Comparison of ENCODE assay signal across 10 mouse cellular contexts in the genomic region with DNA sequence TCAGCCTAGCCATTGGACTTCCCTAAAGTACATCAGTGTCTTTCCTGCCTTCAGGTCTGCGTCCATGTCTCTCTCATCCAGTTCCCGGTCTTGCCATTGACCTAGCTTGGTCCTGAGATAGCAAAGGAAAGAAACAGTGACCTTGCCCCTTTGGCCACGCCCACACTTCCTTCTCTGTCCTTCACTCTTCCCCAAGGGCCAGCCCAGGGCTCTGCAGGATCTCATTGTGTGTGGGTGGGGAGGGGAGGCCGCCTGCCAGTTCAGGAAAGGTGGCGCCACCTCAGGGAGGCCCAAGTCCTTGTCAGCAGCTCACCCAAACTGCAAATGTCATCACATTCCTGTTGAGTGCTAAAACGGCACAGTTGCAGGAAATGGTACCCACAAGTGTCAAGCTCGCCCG.
DNase-seq lines count a peak whose midpoint lies in the region; ATAC-seq and TF ChIP-seq lines count a peak whose summit lies in the region.
"Had no signal": no experiment of that assay in that cellular context is flagged by ENCODE, and none has a peak within 500 bp of the region (broad histone marks: within the 10 kb centered on the region; RNA-seq: fewer than 3 reads in every experiment).

No protein-coding gene starts in this region.

- no peak overlapping the region for H3K4me2 ChIP-seq in lung, embryonic 16.5 days (ENCODE audit: low read depth, low read length)
- H3K4me2 ChIP-seq in neural tube, embryonic 15.5 days: no peak overlapping the region
- H3K4me2 ChIP-seq: limb, embryonic 12.5 days had no signal

- no peak overlapping the region for H3K4me3 ChIP-seq in gastrocnemius, adult 2 months
- no peak overlapping the region for H3K4me3 ChIP-seq in lung, embryonic 16.5 days (ENCODE audit: low read length)
- no peak overlapping the region for H3K4me3 ChIP-seq in neural tube, embryonic 15.5 days (replicated peaks)
- H3K4me3 ChIP-seq: limb, embryonic 12.5 days had no signal

- intact Hi-C loops in gastrocnemius, adult 2 months (cut with DNase I): no loop called here

- no peaks in the 10 kb centered on the region for H3K27me3 ChIP-seq in lung, embryonic 16.5 days (ENCODE audit: control insufficient read depth, insufficient read depth, low read depth, low read length)
- no peaks in the 10 kb centered on the region for H3K27me3 ChIP-seq in neural tube, embryonic 15.5 days (replicated peaks)

- ATAC-seq in lung, embryonic 16.5 days (ENCODE audit: low read depth): 0 out of 2 replicates have a peak, but pooled peaks have one; percentile 23
- no peak for ATAC-seq in neural tube, embryonic 15.5 days (ENCODE audit: low FRiP score)

- DNase-seq in gastrocnemius, adult 2 months: no peak
- DNase-seq in gastrocnemius, postnatal 10 days: no peak
- DNase-seq in heart, adult 18-20 months: peak; percentile 57 to 81
- peak; percentile 62 to 72 for DNase-seq in kidney, adult 8-10 months
- no peak for DNase-seq in cerebellum, adult 11-12 months
- DNase-seq in left cerebral cortex, adult 11 months (ENCODE audit: low spot score): no peak
- DNase-seq: cerebellum, postnatal 10 days had no signal

- 42% methylated on average over 8 of the region's 8 CpGs for WGBS in lung, embryonic 16.5 days
- WGBS in neural tube, embryonic 15.5 days: 79% methylated on average over 8 of the region's 8 CpGs

- H3K36me3 ChIP-seq in lung, embryonic 16.5 days (ENCODE audit: control insufficient read depth, insufficient read depth, low read length): no peaks in the 10 kb centered on the region
- no peaks in the 10 kb centered on the region for H3K36me3 ChIP-seq in neural tube, embryonic 15.5 days
- H3K36me3 ChIP-seq: limb, embryonic 12.5 days had no signal

- 0 out of 2 replicates have a peak overlapping the region, but pooled peaks have one; percentile 7 for H3K27ac ChIP-seq in gastrocnemius, adult 2 months
- no peak overlapping the region for H3K27ac ChIP-seq in lung, embryonic 16.5 days (ENCODE audit: low read length)
- no peak overlapping the region for H3K27ac ChIP-seq in neural tube, embryonic 15.5 days (replicated peaks)
- H3K27ac ChIP-seq: limb, embryonic 12.5 days had no signal

- no peak for TF ChIP-seq CTCF in gastrocnemius, adult 2 months (IDR thresholded peaks at IDR 0.05)

- no peak overlapping the region for H3K9ac ChIP-seq in lung, embryonic 16.5 days (ENCODE audit: low read length)
- no peak overlapping the region for H3K9ac ChIP-seq in neural tube, embryonic 15.5 days (replicated peaks)
- H3K9ac ChIP-seq: limb, embryonic 12.5 days had no signal

- no peaks in the 10 kb centered on the region for H3K4me1 ChIP-seq in lung, embryonic 16.5 days (replicated peaks; ENCODE audit: control insufficient read depth, insufficient read depth, low read length)
- H3K4me1 ChIP-seq in neural tube, embryonic 15.5 days: no peaks in the 10 kb centered on the region
- H3K4me1 ChIP-seq: limb, embryonic 12.5 days had no signal

- H3K9me3 ChIP-seq in lung, embryonic 16.5 days (ENCODE audit: control insufficient read depth, low read length): no peaks in the 10 kb centered on the region
- no peaks in the 10 kb centered on the region for H3K9me3 ChIP-seq in neural tube, embryonic 15.5 days (replicated peaks)
- H3K9me3 ChIP-seq: limb, embryonic 12.5 days had no signal

Comparison
In these comparisons a context has a peak if more than half of its experiments do, and no peak if none do; other contexts are left out.
1. DNase-seq: peak in heart, adult 18-20 months (2 of 2) and kidney, adult 8-10 months (2 of 2); none in gastrocnemius, adult 2 months (single experiment), gastrocnemius, postnatal 10 days (single experiment), cerebellum, adult 11-12 months (single experiment) and left cerebral cortex, adult 11 months (single experiment).